Comparison of ENCODE assay signal across 9 mouse cellular contexts in genomic region chr17:68837859-68838194, GRCm38 (mm10). TPM values are rescaled to one million over a fixed set of nuclear protein-coding genes. Genes with fewer than 3 reads are reported as not detected.
DNase-seq lines count a peak whose midpoint lies in the region; ATAC-seq lines count a peak whose summit lies in the region.
"Had no signal": no experiment of that assay in that cellular context is flagged by ENCODE, and none has a peak within 500 bp of the region (broad histone marks: within the 10 kb centered on the region; RNA-seq: fewer than 3 reads in every experiment).

No protein-coding gene starts in this region.

- no peaks in the 10 kb centered on the region for H3K36me3 ChIP-seq in kidney, embryonic 14.5 days (ENCODE audit: control insufficient read depth, insufficient read depth, low read length)
- H3K36me3 ChIP-seq in forebrain, embryonic 13.5 days (ENCODE audit: poor library complexity, severe bottlenecking): no peaks in the 10 kb centered on the region
- H3K36me3 ChIP-seq in midbrain, embryonic 12.5 days: no peaks in the 10 kb centered on the region
- H3K36me3 ChIP-seq: liver, embryonic 15.5 days had no signal

- no peak overlapping the region for H3K27ac ChIP-seq in kidney, embryonic 14.5 days (ENCODE audit: low read depth, low read length)
- H3K27ac ChIP-seq in forebrain, embryonic 13.5 days: no peak overlapping the region
- no peak overlapping the region for H3K27ac ChIP-seq in midbrain, embryonic 12.5 days (replicated peaks)
- H3K27ac ChIP-seq: liver, embryonic 15.5 days had no signal

- H3K4me3 ChIP-seq in kidney, embryonic 14.5 days (ENCODE audit: low read length): peak overlapping the region; percentile 48; the same call in 1 of the 2 replicates
- H3K4me3 ChIP-seq in forebrain, embryonic 13.5 days: peak overlapping the region; percentile 66
- H3K4me3 ChIP-seq in midbrain, embryonic 12.5 days: peak overlapping the region; percentile 66
- H3K4me3 ChIP-seq: liver, embryonic 15.5 days had no signal

- no peak for ATAC-seq in kidney, embryonic 14.5 days (ENCODE audit: low FRiP score, low TSS enrichment)
- ATAC-seq in forebrain, embryonic 13.5 days: no peak
- ATAC-seq in midbrain, embryonic 12.5 days (ENCODE audit: low FRiP score, low read depth): no peak
- ATAC-seq in megakaryocyte progenitor cell, adult 5-6 weeks (replicated peaks; ENCODE audit: poor library complexity): no peak
- no peak for ATAC-seq in activated CD4-positive, CD25-positive, alpha-beta regulatory T cell, adult 4 months

- peak overlapping the region; percentile 85 for H3K4me2 ChIP-seq in kidney, embryonic 14.5 days (replicated peaks; ENCODE audit: low read depth, low read length)
- H3K4me2 ChIP-seq in forebrain, embryonic 13.5 days: peak overlapping the region; percentile 81
- H3K4me2 ChIP-seq in midbrain, embryonic 12.5 days (replicated peaks): peak overlapping the region; percentile 75

- DNase-seq in kidney, adult 8-10 months: no peak
- DNase-seq in R1 (ENCODE audit: low read depth, low spot score): peak; percentile 5
- DNase-seq in adrenal gland, postnatal 4 days (ENCODE audit: low spot score in 2 of 2): no peak

- H3K9ac ChIP-seq in kidney, embryonic 14.5 days (ENCODE audit: low read depth, low read length): no peak overlapping the region
- peak overlapping the region; percentile 78 for H3K9ac ChIP-seq in forebrain, embryonic 13.5 days
- peak overlapping the region; percentile 66 for H3K9ac ChIP-seq in midbrain, embryonic 12.5 days (replicated peaks)
- H3K9ac ChIP-seq: liver, embryonic 15.5 days had no signal

- peaks cover 58% of the 10 kb centered on the region for H3K27me3 ChIP-seq in kidney, embryonic 14.5 days (ENCODE audit: control insufficient read depth, insufficient read depth, low read length)
- peaks cover 38% of the 10 kb centered on the region for H3K27me3 ChIP-seq in forebrain, embryonic 13.5 days
- H3K27me3 ChIP-seq in midbrain, embryonic 12.5 days: peaks cover 55% of the 10 kb centered on the region

- peaks cover 23% of the 10 kb centered on the region for H3K4me1 ChIP-seq in kidney, embryonic 14.5 days (ENCODE audit: control insufficient read depth, insufficient read depth, low read length)
- H3K4me1 ChIP-seq in forebrain, embryonic 13.5 days: peaks cover 41% of the 10 kb centered on the region
- H3K4me1 ChIP-seq in midbrain, embryonic 12.5 days: peaks cover 28% of the 10 kb centered on the region
- H3K4me1 ChIP-seq: liver, embryonic 15.5 days had no signal

- H3K9me3 ChIP-seq in kidney, embryonic 14.5 days (ENCODE audit: control insufficient read depth, low read length): no peaks in the 10 kb centered on the region
- no peaks in the 10 kb centered on the region for H3K9me3 ChIP-seq in forebrain, embryonic 13.5 days (replicated peaks)
- H3K9me3 ChIP-seq in midbrain, embryonic 12.5 days: no peaks in the 10 kb centered on the region
- H3K9me3 ChIP-seq: liver, embryonic 15.5 days had no signal

- WGBS in kidney, embryonic 14.5 days: 15% methylated on average over 4 of the region's 4 CpGs
- WGBS in forebrain, embryonic 13.5 days: 2% methylated on average over 4 of the region's 4 CpGs
- 4% methylated on average over 4 of the region's 4 CpGs for WGBS in midbrain, embryonic 12.5 days

RNA-seq across cellular contexts. Expression of gene Tmem200c, which starts 11.4 kb away (rescaled TPM):
- polyA plus RNA-seq in kidney, embryonic 14.5 days (2014; fragmentation: Nextera tagmentation; extraction: Ambion mirVana): 0.43 and 0.56 TPM in 2 replicates
- 1.3 and 1.5 TPM in 2 replicates for polyA plus RNA-seq in forebrain, embryonic 13.5 days (2015; fragmentation: Nextera tagmentation; extraction: Ambion mirVana)
- polyA plus RNA-seq in midbrain, embryonic 12.5 days (2016; fragmentation: Nextera tagmentation; extraction: Ambion mirVana): 4.1 and 4.7 TPM in 2 replicates
- total RNA-seq in megakaryocyte progenitor cell, adult 5-6 weeks (2015): not detected in 2 replicates
- not detected in 2 replicates for total RNA-seq in megakaryocyte progenitor cell, adult 5-6 weeks (2017)
- total RNA-seq in adrenal gland, postnatal 4 days (2021): 1 to 10 TPM; 1.7 to 1.8 TPM
- not detected for polyA plus RNA-seq in activated CD4-positive, CD25-positive, alpha-beta regulatory T cell, adult 4 months (2017; shearing (Covaris generic))
- polyA plus RNA-seq: liver, embryonic 15.5 days had no signal
